Mouse (Mus musculus): ENCODE data around the gene Sfxn1. TPM values are rescaled to one million over a fixed set of nuclear protein-coding genes. Genes with fewer than 3 reads are reported as not detected.

Sfxn1 gene
- total RNA-seq, 2 experiments from 2014 or later = 1.8 to 2.4 TPM

DNA sequence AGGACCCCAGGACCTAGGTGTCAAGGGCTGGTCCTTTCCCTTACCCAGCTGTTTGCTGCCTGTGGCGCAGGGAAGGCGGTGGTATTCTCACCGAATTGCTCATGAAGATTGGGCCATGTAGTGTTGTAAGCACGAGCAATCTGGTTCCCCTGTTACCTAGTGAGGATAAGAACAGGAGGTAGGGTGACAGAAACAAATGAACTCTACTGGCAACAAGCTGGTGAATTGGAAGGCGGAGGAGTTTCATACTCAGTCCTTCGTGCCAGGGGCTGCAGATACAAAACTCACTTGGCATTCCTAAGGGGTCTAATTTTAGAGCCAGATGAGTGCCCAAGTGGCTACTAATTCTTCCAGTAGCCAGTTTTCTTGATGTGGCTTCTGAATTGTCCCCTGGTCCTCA, 4.4 kb downstream of the Sfxn1 start:
- intact Hi-C loops (cut with DNase I) = no loop called here
- no peak for DNase-seq

DNA sequence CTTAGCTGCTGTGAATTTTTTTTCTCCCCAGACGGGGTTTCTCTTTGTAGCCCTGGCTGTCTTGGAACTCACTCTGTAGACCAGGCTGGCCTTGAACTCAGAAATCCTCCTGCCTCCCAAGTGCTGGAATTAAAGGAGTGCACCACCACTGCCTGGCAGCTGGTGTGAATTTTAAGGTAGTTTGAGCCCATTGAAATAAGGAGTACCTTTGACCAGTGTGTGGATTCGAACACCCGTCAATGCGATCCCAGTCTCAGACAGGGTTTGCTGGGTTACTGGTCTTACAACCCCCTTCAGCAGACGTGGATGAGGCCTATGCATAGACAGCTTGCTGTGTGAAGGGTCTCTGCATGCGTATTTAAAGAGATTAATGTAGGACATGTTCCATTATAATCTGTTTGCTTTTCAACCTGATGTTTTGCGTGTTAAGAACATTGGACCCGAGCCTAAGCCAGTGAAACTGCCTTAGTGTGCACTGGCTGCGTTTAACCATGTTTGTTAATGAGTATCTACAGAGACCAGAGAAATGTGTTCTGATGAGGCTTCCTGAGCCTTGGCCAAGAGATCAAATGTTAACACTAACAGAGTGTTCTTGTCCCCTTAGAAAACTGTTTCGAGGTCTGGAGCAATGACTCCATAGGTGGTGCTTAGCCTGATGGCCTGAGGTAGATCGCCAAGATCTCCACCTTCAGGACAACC, 5.2 kb downstream of the Sfxn1 start:
- DNase-seq = no peak
- intact Hi-C loops (cut with DNase I) = no loop called here

DNA sequence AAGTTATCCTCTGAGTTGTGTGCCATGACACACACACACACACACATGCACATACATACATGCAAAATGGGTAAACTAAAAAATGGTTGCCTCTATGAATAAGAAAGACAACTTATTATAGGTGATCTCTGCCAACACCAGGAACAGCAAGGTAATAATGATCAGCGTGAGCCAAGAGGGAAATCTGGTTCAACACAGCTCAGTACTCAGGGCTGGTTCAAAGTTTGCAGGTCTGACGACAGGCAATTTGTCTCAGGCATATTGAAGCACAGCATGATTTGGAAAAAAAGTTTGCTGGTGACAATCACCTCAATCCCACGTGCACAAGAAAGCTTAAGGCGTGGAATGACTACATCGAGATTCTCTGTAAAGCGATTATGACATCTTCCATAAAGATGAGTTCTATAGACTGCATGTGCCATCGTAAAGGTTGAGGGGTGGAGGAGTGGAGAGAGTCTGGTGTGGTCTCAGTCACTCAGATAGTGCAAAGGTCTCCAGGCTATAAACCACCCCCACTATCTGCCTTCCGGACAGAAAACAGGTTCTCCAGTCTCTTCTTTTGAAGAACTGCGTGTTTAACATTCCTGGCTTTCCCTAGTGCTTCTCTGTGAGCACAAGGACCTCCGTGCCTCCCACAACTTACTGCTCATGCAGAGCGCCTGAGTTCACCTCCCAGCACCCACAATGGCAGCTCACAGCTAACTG, 6.0 kb downstream of the Sfxn1 start:
- no peak for DNase-seq

DNA sequence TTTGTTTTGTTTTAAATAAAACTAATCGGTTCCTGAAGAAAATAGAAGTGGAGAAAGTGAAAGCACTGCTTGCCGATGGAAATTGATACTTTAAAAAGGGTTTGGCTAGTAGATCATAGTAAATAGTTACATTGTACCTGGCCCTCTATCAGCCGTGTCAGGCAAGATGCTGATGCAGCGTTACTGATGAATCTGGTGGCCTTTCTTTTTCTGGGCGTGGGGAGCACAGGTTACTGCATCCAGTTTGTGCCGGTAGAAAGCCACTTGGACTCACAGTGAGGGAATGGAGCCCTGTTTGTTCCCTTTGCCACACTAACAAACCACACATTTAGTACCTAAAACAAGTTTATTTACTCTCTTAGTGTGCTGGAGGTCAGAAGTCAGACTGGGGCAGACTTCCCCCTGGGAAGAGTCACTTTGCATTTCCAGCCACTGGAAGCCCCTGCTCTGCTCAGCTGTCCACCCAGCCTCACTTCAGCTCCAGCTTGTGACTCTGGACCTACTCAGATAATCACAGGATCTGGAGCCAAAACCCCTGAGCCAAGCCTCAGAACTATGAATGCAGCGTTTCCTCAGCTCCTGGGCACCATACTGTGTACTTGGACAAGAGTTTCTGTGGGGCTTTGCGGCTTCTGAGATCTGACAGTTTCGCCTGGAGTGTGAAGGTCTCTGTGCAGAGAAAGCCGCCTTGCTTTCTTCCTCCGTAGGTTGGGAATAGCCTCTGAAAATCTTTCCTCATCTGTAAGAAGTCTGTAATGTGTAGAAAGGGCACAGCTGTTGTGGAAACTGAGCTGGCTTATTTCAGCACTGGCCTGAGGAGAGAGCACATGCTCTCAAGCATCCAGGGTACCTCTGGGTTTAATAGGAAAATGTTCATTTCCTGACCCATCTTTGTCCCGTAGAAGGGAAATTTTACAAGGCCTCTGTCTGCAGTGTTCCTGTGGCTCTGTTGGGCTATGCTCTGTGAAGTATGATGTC, 8.4 kb downstream of the Sfxn1 start:
- intact Hi-C loops (cut with DNase I) = no loop called here
- DNase-seq = no peak

More for the DNA sequence above, 6.0 kb downstream of the Sfxn1 start:
- intact Hi-C loops (cut with DNase I) = no loop called here

DNA sequence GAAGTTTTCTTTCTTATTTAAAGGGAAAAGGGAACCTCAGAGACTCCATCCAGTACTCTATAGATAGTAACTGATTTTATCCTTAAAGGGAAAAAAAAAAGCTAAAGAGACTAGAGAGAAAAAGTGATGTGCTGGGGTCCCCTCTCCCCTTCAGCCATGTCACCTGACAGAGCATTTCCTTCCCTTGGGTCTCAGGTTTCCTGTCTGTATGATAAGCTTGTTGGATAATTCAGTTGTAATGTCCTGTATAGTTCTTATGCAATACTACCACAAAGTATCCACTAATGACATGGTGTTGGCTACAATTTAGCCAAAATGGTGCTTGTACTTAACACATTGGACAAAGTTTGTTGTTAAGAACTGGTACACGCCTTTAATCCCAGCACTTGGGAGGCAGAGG, 9.1 kb downstream of the Sfxn1 start:
- intact Hi-C loops (cut with DNase I) = no loop called here
- no peak for DNase-seq

DNA sequence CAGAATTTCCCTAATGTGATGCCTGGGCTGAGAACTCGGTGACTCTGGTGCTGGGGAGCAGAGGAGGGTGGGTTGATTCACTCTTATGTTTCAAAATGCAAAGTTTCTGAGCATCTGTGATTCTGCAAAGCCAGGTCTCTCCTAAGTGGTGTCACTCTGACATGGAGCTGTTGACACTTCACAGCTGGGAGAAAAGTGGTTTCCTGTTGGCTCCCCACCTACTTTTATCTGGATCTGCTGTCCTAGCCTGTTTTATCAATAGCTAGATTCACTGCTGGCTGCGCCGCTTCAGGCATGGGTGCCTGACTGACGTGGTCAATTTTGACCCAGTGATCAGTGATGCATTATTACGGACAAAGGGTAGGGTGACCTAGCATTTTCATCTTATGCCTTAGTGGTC, 11.3 kb downstream of the Sfxn1 start:
- intact Hi-C loops (cut with DNase I) = no loop called here
- no peak for DNase-seq

DNA sequence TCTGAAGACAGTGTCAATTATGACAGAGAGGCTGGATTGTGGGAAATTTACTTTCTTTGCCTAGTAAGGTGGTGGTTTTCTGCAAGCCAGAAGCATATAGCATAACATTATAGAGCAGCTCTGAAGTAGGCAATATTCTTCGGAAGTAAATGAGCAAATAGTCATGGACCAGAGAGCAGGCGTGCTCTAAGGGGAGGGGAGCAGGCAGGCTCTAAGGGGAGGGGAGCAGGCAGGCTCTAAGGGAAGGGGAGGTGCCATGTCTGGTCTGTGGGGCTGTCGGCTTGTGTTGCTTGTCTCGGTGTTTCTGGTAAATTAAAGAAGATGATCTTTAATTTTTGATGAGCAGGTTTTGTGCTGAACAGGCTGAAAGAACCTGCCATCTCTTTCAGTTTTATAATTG, 12.5 kb downstream of the Sfxn1 start:
- DNase-seq = no peak

DNA sequence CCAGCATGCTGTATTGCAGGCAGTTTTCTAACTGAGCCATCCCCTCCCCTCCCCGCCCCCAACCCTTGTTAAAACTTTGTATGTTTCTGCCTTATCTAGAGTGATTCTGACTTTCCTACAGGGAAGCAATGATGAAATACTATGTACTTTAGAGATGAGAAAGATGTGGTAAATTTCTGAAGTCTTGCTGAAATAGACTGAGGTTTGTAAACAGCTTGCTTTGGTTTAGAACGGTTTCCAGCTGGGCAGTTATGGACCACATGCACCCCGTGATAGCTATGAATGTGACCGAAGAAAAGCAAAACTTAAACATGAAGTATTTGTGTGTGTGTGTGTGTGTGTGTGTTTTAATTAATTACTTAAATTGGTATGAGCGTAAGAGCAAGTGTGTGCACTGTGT, 13.2 kb downstream of the Sfxn1 start:
- DNase-seq = no peak
- intact Hi-C loops (cut with DNase I) = no loop called here

More for the DNA sequence above, 12.5 kb downstream of the Sfxn1 start:
- intact Hi-C loops (cut with DNase I) = no loop called here

DNA sequence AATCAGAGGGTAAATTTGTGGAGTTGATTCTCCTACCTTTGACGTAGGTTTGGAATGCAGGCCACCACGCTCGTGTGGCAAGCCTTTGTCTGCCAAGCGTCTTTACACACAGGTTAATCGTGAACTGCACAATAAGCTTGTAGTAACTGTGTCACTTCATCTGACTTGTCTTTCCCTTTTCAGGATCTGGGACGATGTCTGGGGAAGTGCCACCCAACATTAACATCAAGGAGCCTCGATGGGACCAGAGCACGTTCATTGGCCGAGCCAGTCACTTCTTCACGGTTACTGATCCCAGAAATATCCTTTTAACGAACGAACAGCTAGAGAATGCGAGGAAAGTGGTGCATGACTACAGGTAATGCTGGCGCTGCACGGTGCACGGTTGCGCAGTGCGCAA, 13.6 kb downstream of the Sfxn1 start:
- intact Hi-C loops (cut with DNase I) = no loop called here
- no peak for DNase-seq

DNA sequence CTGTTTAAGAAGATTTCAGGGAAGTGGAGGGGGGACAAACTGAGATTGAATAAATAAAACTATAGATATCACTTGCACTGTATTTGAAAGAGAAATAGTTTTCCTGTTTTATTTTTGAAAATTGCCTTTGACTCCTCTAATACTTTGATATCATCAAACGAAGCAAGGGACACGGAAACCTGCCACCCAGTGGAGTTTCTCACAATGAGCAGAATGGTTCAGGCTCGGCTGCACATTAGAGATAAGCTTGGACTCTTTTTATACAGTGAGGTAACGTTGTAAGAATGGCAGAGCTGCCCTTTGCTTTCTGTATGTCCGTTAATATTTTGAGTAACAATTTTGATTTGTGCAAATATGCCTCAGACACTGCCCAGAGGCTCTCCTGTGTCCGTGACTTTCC, 20.1 kb downstream of the Sfxn1 start:
- no peak for DNase-seq
- intact Hi-C loops (cut with DNase I) = no loop called here

DNA sequence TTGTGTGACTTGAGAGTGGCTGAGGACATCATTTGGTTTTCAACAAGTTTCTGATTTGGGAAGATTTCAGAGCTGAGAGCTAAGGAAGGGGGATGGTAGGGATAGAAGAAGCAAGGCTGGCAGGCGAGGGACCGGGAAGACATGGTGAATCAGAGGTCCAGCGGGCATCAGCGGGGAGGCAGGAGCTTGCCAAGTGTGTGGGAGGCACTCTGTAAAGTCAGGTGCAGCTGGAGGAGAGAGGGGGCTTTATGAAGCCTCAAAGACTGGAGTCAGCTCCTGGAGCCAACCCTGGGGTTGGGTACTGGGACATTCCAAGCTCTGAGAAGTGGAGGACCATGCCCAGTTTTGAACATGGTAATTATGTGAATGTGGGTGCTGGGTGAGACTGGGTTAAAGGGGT, 22.7 kb downstream of the Sfxn1 start:
- intact Hi-C loops (cut with DNase I) = no loop called here

DNA sequence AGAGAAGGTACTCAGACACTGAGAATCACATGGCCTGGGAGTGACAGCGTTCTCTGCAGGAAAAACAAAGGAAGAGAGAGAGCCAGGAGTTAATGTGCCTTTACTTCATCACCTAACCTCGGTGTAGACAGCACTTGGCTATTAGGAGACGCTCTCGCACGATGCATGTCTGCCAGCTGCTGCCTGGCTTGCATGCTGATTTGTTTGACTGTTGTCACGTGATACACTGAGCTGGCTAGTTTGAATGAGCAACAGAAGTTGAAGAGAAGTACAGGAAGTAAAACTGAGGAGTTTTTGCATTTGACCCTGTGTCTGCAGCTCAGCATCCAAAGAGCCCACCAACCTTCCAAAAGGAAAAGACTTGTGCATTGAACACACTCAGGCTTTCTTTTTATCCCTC, 23.3 kb downstream of the Sfxn1 start:
- intact Hi-C loops (cut with DNase I) = no loop called here
- DNase-seq = no peak

More for the DNA sequence above, 22.7 kb downstream of the Sfxn1 start:
- no peak for DNase-seq

DNA sequence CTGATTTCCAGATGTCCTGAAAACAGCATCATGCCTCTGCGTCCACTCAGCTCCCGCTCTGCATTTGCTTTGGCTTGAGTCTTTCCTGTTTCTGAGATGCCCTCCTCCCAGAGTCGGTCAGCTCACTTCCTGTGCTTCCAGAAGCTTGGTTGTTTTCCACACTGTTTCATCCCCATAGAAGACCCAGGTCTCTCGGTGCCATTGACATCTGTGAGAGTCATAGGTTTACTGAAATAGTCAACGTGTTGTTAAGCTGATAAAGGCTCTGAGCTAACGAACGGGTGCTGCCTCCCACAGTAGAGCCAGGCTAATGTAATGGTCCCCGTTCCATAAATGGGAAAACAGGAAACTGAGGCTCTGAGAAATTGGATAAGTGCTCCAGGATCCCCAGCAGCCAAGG, 24.1 kb downstream of the Sfxn1 start:
- no peak for DNase-seq
- intact Hi-C loops (cut with DNase I) = no loop called here

DNA sequence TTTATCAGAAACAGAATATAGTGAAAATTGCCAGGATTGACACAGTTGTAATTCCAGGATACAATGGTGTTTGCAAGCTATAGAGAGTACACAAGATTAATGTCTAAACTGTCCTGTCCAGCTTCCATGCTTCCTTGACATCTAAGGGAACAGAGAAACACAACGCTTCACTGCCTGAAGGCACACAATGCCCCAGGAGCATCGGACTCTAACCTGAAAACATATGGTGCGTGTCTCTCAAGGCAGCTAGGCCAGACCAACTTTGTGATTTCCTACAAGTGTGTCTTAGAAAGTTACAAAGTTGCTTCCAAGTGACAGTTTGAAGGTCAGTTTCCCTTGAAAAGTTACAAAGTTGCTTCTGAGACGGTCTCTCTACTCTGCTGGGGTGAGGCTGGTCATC, 25.6 kb downstream of the Sfxn1 start:
- no peak for DNase-seq
- intact Hi-C loops (cut with DNase I) = no loop called here

DNA sequence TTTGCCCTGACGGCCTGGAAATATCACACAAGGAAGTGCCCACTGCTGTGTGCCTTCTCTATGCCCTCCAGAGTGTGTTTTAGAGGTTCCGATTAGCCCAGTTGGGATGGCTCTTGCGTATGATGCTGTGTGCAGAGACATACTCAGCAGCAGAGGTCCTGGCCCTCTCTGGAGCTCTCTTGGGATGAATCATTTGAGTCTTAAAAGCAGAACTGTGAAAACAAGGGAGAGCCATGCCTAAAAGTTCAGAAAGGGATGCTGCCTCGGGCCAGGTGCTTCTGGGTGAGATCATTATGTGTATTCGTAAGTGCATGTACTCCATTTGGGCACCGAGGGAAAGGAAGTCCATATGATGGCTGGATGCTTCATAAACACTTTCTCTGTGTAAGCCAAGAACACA, 26.1 kb downstream of the Sfxn1 start:
- intact Hi-C loops (cut with DNase I) = no loop called here
- DNase-seq = no peak

DNA sequence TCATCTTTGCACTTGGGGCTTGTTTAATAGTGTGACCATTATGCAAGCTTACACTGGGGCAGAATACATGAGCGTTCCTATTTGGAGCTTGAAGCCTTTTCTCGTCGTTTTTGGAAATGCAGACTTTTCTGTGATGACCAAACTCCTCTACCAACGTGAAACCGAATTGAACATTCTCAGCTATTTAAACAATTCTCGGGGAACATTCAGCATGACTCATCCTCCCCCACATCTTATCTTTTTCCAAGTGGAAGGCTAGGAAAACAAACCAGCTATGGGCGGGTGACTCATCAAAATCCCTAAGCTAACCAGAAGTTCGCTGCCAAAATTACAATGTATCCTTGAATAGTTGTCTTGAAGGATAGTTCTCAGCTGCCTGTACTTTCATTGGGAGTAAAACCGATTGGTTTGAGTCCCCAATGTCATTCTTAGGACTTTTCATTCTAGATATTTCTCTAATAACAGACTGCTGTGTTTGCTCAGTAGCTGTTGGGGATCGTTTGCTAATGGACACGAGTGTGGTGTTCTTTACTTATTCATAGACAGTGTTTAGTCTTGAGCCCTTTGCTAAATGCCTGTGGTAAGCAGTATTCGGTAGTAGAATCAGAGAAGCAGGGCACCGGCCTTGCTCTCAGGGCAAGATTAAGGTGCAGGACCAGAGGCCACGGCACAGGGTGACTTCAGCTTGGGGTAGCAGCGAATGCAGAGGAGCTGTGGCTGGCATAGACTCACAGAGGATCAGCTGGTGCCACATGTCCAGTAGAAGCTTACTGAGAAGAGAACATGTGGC, 29.6 kb downstream of the Sfxn1 start:
- DNase-seq = no peak

DNA sequence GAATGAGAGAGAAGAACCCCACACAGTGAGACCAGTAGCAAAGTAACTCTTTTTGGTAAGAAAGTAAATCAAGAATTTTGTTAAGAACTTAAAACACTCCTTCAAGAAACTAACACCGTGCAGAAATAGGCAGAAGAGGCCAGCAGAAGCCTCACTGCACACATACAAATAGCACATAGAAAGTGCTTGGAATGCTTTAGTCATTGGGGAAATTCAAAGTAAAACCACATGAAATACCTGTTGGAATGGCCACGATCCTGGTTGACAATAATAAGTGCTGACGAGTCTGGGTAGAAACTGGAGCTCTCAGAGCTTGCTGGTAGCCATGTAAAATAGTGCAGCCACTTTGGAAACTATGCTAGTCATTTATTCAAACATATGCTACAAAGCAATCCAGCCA, 30.4 kb downstream of the Sfxn1 start:
- DNase-seq = no peak
- intact Hi-C loops (cut with DNase I) = no loop called here

More for the DNA sequence above, 29.6 kb downstream of the Sfxn1 start:
- intact Hi-C loops (cut with DNase I) = no loop called here

DNA sequence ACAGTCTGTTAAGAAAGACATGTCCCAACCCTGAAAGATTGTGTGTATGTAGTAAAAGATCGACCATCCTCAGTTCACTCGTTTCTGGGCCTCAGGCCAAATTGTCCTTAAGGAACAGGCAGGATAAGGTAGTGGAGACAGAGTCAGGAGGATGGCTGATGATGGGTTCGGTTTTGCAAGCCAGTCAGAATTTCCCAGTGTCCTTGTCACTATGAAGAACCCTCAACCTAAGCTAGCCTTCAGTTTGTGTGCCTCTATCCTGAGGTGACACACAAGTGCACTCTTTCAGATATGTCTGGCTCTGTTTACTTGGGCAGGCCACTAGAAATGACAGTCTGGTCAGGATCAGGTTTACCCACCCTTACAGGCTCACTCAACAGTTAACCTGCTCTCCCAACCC, 31.6 kb downstream of the Sfxn1 start:
- DNase-seq = no peak

DNA sequence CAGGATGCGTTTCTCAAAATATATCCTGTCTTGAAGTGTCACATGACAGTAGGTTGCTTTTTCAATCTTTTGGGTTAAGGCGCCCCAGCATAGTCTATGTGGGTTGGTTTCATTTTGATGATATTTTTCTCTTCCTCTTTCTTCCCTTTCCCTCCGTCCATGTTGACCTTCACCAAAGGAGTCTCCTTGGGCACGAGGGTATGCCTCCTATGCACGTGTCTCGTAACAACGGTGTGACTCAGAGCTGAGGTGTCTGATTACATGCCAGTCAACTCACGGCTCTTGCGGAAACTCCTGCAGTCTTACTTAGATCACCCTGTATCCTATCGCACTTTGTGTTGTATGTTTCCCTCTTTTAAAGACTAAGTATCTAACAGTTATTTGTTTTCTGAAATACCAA, 32.2 kb downstream of the Sfxn1 start:
- DNase-seq = no peak
- intact Hi-C loops (cut with DNase I) = no loop called here

More for the DNA sequence above, 31.6 kb downstream of the Sfxn1 start:
- intact Hi-C loops (cut with DNase I) = no loop called here

DNA sequence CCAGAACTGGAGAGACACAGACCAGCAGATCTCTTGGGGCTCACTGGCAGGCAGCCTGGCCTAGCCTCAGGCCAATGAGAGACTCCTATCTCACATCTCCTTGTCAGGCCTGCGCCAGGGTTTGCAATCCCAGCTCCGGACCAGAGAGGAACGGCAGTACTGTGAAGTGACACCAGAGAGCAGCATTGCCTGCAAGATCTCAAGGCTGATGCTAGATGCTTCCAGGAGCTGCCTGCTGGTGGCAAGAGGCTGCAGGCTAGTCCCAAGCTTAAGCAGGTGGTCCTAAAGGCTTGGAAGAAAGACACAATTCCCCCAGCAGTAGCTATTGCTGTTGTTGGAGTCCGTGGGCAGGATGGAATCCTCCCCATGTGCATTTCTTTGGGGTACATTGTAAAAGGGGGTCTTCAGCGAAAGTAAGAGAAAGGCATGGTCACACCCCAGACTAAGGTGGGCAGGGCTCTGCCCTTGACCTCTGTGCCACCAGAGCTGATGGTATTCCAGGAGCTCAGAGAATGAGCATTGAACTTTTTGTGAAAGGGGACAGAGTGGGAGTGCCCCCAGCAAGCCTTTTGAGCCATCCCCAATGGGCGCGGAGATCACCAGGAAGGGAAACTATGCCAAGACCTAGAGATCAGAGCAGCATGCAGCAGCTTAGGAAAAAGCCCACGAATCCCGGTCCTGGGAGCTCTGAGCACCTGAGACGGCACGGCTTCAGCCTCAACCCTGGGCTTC, 42.3 kb downstream of the Sfxn1 start:
- intact Hi-C loops (cut with DNase I) = loop anchor here (2.0 to 5.0 kb wide), 3 partner anchors 113 to 333 kb away; no protein-coding TSS in a partner anchor
- peak; percentile 38 to 64 for DNase-seq

All from gastrocnemius, postnatal 36 days (tissue).